Mouse (Mus musculus) heart, embryonic 12.5 days (tissue): ENCODE data around the gene Cand2. TPM values are rescaled to one million over a fixed set of nuclear protein-coding genes. Genes with fewer than 3 reads are reported as not detected.
"Not testable (repeated sequence)": the region's sequence is repeated elsewhere in the genome, so short reads cannot be mapped to it uniquely, and the experiment has no call there.

Experiments
- ATAC-seq: fragments of 200-750 bp; cut with Nextera tagmentation; 2 replicates; pipeline ENCODE4 v1.8.0; 2017; ENCODE audit warnings: moderate TSS enrichment, moderate library complexity; ENCODE audit not compliant: insufficient number of reproducible peaks, low FRiP score
- H3K27ac ChIP-seq: fragments of 300-500 bp; sonication (generic); 2 replicates; pipeline ENCODE4 v1.5.1; 2016; ENCODE audit warnings: mild to moderate bottlenecking, moderate library complexity; ENCODE audit not compliant: poor library complexity, severe bottlenecking
- H3K27me3 ChIP-seq: fragments of 300-500 bp; sonication (generic); replicated peaks from 2 replicates; pipeline ENCODE4 v1.6.1; 2016; ENCODE audit warnings: mild to moderate bottlenecking, moderate library complexity
- H3K36me3 ChIP-seq: fragments of 300-500 bp; sonication (generic); 2 replicates; pipeline ENCODE4 v1.6.1; 2016; ENCODE audit warnings: mild to moderate bottlenecking, moderate library complexity
- H3K4me1 ChIP-seq: fragments of 300-500 bp; sonication (generic); replicated peaks from 2 replicates; pipeline ENCODE4 v1.6.1; 2016; ENCODE audit warnings: mild to moderate bottlenecking
- H3K4me2 ChIP-seq: fragments of 300-500 bp; sonication (generic); 2 replicates; pipeline ENCODE4 v1.6.1; 2016; ENCODE audit warnings: mild to moderate bottlenecking, moderate library complexity
- H3K4me3 ChIP-seq: fragments of 300-500 bp; sonication (generic); 2 replicates; pipeline ENCODE4 v1.5.1; 2016; ENCODE audit warnings: mild to moderate bottlenecking
- H3K9ac ChIP-seq: fragments of 300-500 bp; sonication (generic); 2 replicates; pipeline ENCODE4 v1.6.1; 2016; ENCODE audit warnings: mild to moderate bottlenecking, moderate library complexity
- H3K9me3 ChIP-seq: fragments of 300-500 bp; sonication (generic); replicated peaks from 2 replicates; pipeline ENCODE4 v1.6.1; 2016; ENCODE audit warnings: mild to moderate bottlenecking, moderate library complexity
- WGBS: fragments of 180-500 bp; shearing (Covaris S2); methylation state at CpG from one replicate; pipeline ENCODE4 v1.1.7; 2016; 5-methylcytosine and 5-hydroxymethylcytosine counted together
- polyA plus RNA-seq: library from polyadenylated mRNA; unstranded; fragments of >200 nt; fragmentation: Nextera tagmentation; extraction: Ambion mirVana; gene quantifications from 2 replicates; pipeline ENCODE4 v1.2.1, GENCODE M21; 2016

Gene Cand2
- polyA plus RNA-seq, 1 experiment from 2014 or later = 71.6 TPM

DNA sequence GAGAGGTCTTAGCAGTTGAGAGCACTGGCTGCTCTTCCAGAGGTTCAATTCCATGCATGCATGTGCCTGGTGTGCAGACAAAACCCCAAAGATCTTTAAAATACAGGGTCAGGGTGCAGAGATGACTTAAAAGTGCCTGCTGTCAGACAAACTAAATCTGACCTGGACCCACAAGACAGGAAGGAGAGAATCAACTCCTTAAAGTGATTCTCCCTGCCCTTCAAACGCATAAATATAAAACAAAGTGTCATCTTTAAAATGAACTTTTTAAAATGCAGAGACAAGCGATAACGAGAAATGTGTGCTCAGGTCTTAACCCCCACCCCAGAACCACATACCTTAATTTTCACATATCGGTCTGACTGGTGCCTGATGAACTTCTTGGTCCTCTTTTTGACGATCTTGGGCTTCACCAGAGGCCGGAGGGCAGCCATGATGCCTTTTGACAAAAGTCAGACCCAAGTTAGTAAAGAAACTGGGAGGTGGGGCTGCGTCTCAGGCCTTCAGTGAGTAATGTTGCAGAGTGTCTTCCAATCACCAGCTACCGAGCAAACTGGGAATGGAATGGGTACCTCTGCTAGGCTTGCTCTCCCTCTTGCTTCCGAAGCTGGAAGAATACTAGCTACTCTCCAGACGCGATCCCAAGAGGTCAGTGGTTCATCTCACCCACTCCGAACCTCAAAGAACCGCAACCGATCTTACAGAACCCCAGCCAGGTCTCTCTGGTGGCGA lies 33.3 kb downstream of the Cand2 start:
- Histone ChIP-seq H3K27ac (peak overlapping the region; percentile 93), H3K9me3 (no peaks in the 10 kb centered on the region), H3K9ac (peak overlapping the region; percentile 99), H3K4me3 (peak overlapping the region; percentile 95), H3K4me1 (peaks cover 20% of the 10 kb centered on the region), H3K27me3 (no peaks in the 10 kb centered on the region), H3K36me3 (peaks cover 48% of the 10 kb centered on the region), H3K4me2 (peak overlapping the region; percentile 84)
- no peak for ATAC-seq
- WGBS = 2% methylated on average over 15 of the region's 15 CpGs

DNA sequence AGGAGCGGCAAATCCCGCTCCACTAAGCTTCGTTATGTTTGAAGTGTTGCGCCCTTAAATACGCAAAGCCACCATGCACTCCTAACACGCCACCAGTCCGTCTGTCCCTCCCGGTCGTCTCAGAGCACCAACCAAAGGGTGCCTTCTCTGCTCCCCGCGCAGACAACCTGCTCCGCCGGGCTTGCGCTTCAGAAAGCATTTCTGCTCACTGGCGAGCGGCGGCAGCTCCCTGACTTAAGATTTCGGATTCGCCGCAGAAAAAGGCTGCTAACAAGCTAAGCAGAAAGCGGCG lies 33.8 kb downstream of the Cand2 start:
- Histone ChIP-seq H3K27me3 (no peaks in the 10 kb centered on the region), H3K4me1 (peaks cover 20% of the 10 kb centered on the region), H3K36me3 (peaks cover 43% of the 10 kb centered on the region), H3K9me3 (no peaks in the 10 kb centered on the region), H3K27ac (peak overlapping the region; percentile 93), H3K9ac (peak overlapping the region; percentile 99), H3K4me3 (peak overlapping the region; percentile 95), H3K4me2 (peak overlapping the region; percentile 84)
- WGBS = under 1% methylated on average over 22 of the region's 22 CpGs
- no peak; the same call in 1 of the 2 replicates for ATAC-seq

DNA sequence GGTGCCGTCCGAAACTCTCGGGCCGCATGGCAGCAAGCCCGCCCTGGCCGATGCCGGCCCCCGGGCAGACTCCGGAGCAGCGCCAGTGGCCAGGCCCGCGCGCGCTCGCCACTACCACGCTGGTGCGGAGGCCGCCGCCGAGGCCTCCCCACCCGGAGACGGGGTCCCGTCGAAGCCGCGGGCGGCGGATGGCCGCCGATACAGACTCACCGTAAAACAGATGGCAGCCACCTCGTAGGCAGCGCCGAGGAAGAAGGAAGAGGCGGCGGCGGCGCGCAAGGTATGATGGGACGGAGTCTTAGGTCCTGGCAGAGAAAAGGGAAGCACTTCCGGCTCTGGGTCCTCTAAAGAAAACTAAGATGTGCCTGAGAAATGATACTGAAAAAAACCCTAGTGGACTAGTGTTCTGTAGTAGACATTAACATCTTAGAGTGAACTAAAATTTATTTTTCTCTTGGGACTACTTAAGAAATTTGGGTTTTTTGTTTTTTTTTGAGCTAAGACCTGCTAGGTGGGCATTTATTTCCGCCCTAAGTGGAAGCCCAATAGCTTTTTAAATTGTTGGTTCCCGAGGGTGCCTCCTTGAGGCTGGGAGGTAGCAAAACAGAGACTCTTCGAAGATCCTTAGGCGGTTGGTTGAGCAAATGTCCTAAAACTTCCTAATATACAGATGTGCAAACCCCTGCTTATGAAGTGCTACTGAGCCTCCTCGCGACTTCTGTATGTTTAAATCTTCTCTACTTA lies 34.3 kb downstream of the Cand2 start, which contains the start of gene Rpl32:
TSS of gene Rpl32 (minus strand) at position 260 of the 744 bp plus-strand sequence.
- peak; percentile 83 for ATAC-seq
- Histone ChIP-seq H3K9ac (peak within 1 kb of the TSS; percentile 99), H3K4me2 (peak within 1 kb of the TSS; percentile 84), H3K27me3 (no peaks in the 10 kb centered on the region), H3K4me1 (peaks cover 20% of the 10 kb centered on the region), H3K9me3 (no peaks in the 10 kb centered on the region), H3K36me3 (peaks cover 39% of the 10 kb centered on the region), H3K4me3 (peak within 1 kb of the TSS; percentile 95), H3K27ac (peak within 1 kb of the TSS; percentile 93)
- under 1% methylated on average over 47 of the region's 47 CpGs for WGBS

DNA sequence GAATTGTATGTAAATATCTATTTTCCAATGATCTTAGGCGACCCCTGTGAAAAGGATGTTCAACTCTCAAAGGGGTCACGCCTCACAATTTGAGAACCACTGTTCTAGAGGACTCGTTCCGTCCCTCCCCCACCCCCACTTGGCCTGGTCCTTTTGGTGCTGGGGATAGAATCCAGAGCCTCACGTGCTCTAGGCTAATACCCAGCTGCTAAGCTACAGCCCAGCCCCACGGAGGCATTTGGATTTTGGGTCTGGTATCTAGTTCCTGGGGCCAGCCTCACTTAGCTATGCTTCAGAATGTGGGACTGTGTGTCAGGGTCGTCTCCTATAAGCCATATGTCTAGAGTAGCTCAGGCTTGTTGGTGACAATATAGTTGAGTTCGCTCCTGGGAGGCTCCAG lies 37.3 kb downstream of the Cand2 start:
- H3K4me3 ChIP-seq = no peak overlapping the region
- peaks cover 9% of the 10 kb centered on the region for H3K36me3 ChIP-seq
- no peak overlapping the region for H3K27ac ChIP-seq
- no peaks in the 10 kb centered on the region for H3K9me3 ChIP-seq
- no peak for ATAC-seq
- no peak overlapping the region for H3K9ac ChIP-seq
- WGBS = 57% methylated on average over 8 of the region's 8 CpGs
- no peak overlapping the region for H3K4me2 ChIP-seq
- peaks cover 17% of the 10 kb centered on the region for H3K4me1 ChIP-seq
- no peaks in the 10 kb centered on the region for H3K27me3 ChIP-seq

DNA sequence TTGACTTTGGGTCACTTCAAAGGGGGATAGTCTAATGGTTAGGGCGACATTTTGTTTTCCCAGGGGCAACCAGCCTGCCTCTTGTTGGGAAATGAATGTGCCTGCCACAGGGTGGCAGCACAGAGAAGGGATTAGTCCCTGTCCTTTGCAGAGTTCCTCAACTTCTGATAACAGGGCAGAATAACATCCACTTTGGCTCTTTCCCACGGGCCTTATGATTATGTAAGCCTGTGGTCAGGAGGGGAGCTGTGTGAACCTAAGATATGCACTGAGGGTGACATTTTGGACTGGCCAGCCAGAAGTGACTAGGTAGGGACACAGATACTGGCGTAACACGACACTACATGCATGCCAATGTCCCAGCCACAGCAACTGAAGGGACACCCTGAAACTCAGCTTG lies 39.8 kb downstream of the Cand2 start:
- Histone ChIP-seq H3K4me1 (peaks cover 8% of the 10 kb centered on the region), H3K36me3 (no peaks in the 10 kb centered on the region), H3K27ac (no peak overlapping the region), H3K9ac (no peak overlapping the region; the same call in 1 of the 2 replicates), H3K4me3 (no peak overlapping the region), H3K4me2 (no peak overlapping the region), H3K9me3 (no peaks in the 10 kb centered on the region), H3K27me3 (no peaks in the 10 kb centered on the region)
- ATAC-seq = peak; percentile 52; the same call in 1 of the 2 replicates
- 29% methylated on average over 4 of the region's 4 CpGs for WGBS

DNA sequence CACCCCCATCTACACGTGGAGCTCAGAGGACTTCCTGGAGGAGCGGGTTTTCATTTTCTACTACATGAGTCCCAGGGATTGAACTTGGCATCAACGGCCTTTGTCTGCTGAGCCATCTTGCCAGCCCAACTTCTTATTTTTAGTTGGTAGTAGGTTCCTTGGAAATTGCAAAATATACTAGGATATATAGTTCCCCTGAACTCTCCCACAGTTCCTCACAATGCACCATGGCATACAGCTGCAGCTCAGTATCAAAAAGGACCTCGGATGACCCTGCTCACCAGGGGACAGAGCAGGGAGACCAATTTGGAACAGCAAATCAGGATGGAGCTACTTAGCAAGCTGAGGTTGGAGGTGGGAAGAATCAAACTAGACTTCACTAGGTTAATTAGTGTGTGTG lies 40.7 kb downstream of the Cand2 start:
- Histone ChIP-seq H3K4me2 (no peak overlapping the region), H3K4me1 (peaks cover 8% of the 10 kb centered on the region), H3K27me3 (no peaks in the 10 kb centered on the region), H3K36me3 (no peaks in the 10 kb centered on the region), H3K9me3 (no peaks in the 10 kb centered on the region), H3K9ac (no peak overlapping the region), H3K4me3 (no peak overlapping the region), H3K27ac (no peak overlapping the region)
- ATAC-seq = no peak
- WGBS = 62% methylated on average over 4 of the region's 4 CpGs

DNA sequence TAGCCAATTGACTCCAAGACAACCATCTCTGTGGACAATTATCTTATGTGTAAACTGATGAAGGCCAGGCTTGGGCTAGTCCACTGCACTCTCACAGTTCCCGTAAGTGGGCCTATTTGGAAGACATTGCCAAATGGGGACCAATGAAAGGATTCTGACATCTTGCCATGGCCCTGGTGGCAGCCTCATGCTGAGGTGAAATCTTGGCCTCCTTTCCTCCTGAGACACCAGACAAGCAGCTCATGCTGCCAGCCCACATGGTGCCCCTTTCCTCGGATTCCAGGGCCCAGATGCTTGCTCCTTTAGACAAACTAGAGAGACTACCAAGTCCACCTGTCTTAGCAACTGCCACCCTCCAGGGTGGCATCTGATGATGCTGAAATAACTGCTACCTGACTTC lies 43.8 kb downstream of the Cand2 start:
- no peak for ATAC-seq
- H3K4me2 ChIP-seq = no peak overlapping the region
- 69% methylated on average over 2 of the region's 2 CpGs for WGBS
- no peak overlapping the region for H3K27ac ChIP-seq
- no peaks in the 10 kb centered on the region for H3K27me3 ChIP-seq
- H3K9me3 ChIP-seq = no peaks in the 10 kb centered on the region
- no peaks in the 10 kb centered on the region for H3K36me3 ChIP-seq
- no peak overlapping the region for H3K9ac ChIP-seq
- H3K4me1 ChIP-seq = peaks cover 8% of the 10 kb centered on the region
- H3K4me3 ChIP-seq = no peak overlapping the region

DNA sequence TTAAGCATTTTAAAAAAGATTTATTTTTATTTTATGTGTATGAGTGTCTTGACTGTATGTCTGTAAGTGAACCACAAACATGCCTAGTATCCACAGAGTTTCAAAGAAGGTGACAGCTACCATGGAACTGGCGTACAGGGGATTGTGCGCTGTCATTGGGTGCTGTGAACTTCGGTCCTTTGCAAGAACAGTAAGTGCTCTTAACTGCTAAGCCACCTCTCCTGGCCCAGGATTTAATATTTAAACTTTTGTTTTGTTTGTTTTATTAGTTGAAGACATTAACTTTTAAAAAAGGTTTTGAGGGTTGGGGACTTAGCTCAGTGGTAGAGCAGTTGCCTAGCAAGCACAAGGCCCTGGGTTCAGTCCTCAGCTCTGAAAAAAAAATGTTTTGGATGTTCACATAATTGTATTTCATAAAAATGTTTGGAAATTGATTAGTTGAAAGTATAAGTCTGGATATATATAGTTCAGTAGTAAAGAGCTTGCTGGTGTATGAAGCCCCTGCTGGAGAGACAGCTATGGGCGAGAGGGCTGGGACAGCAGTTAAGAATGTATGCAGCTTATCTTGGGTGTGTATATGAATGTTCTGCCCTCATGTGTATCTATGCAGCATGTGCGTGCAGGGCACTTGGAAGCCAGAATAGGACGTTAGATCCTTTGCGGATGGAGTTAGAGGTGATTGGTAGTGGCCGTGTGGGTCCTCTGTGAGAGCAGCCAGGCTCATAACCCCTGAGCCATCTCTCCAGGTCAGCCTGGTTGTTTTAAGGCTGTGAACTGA lies 47.1 kb downstream of the Cand2 start:
- H3K4me2 ChIP-seq = no peak overlapping the region
- H3K4me1 ChIP-seq = 0 out of 2 replicates have a peak, but pooled peaks cover 6% of the 10 kb centered on the region
- H3K9me3 ChIP-seq = no peaks in the 10 kb centered on the region
- no peak overlapping the region for H3K9ac ChIP-seq
- no peak for ATAC-seq
- no peaks in the 10 kb centered on the region for H3K36me3 ChIP-seq
- H3K27me3 ChIP-seq = no peaks in the 10 kb centered on the region
- no peak overlapping the region for H3K27ac ChIP-seq
- 79% methylated on average over 8 of the region's 8 CpGs for whole genome bisulfite sequencing
- no peak overlapping the region for H3K4me3 ChIP-seq

DNA sequence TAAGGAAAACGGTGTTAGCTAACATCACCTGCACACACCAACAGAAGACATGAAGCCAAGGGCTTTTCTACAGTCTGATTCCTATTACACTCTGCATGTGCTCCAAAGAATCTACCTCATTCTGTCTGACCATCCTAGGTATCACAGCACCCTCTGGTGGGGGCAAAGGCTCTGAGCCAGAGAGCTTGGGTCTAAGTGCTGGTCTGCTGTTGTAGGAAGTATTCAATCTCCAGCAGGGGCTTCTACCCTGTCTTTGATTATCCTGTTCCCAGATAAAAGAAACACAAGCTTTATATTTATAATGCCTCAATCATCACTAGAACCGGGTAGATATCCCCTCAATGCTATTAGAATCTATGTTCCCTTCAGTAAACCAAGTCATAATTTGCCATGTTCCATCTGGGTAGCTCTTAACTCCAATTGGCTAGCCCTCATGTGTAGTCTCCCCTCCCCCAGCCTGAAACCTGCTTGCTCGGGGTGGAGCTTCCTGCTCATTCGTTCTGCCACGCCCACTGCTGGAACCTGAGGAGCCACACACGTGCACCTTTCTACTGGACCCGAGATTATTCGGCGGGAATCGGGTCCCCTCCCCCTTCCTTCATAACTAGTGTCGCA lies 49.6 kb downstream of the Cand2 start:
- not testable (repeated sequence) for H3K9ac ChIP-seq, H3K27me3 ChIP-seq, H3K9me3 ChIP-seq, H3K36me3 ChIP-seq, H3K4me1 ChIP-seq
- Histone ChIP-seq H3K4me3 (peak overlapping the region; percentile 27), H3K4me2 (peak overlapping the region; percentile 55), H3K27ac (0 out of 2 replicates have a peak overlapping the region, but pooled peaks have one; percentile 23)
- 3% methylated on average over 6 of the region's 11 CpGs for WGBS
- ATAC-seq = peak; percentile 94

DNA sequence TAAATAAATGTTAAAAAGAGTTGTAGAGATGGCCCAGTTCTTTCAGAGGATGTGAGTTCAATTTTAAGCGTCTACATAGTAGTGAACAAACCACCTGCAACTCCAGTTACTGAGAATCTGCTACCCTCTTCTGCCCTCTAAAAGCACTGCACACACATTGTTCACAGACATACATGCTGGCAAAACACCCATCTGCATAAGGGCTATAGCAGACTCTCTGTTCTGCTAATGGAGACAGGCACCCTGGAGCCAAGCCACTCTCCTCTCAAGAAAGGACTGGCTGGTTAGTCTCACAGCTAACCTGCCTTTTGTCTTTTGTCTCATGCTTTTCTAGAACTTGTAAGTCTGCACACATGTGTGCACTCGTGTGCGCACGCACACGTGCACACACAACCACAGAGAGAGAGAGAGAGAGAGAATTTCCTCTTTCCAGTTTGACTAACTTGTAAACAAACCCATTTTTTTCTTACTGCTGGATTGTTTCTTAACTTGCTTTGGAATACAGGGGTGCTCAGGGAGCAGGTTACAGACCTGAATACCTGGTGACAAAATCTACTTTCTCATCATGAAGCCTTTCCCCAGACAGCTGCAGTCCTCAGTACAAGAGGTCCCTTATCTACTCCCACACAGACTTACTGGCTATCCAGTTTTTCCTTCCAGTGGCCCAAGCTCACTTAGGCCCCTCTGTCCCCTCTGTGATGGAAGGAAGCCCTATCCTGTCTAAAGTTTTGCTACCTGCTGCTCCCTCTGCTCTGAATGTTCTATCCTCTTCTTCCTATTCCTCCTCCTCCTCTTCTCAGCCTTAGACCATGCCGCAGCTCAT lies 56.7 kb downstream of the Cand2 start:
- WGBS = 83% methylated on average over 6 of the region's 6 CpGs
- H3K27me3 ChIP-seq = no peaks in the 10 kb centered on the region
- H3K4me2 ChIP-seq = no peak overlapping the region
- no peak for ATAC-seq
- H3K27ac ChIP-seq = no peak overlapping the region
- no peaks in the 10 kb centered on the region; the same call in 1 of the 2 replicates for H3K36me3 ChIP-seq
- no peaks in the 10 kb centered on the region for H3K9me3 ChIP-seq
- no peaks in the 10 kb centered on the region for H3K4me1 ChIP-seq
- no peak overlapping the region for H3K4me3 ChIP-seq
- H3K9ac ChIP-seq = no peak overlapping the region
